Mouse (Mus musculus): ENCODE data around the gene Tjp2.
"Not testable (repeated sequence)": the region's sequence is repeated elsewhere in the genome, so short reads cannot be mapped to it uniquely, and the experiment has no call there.

The Tjp2 gene

GRCm38 (mm10) chr19:24220795-24221445, 3.9 kb downstream of the Tjp2 start:
- no peak for DNase-seq (ENCODE audit: low spot score)

- DNase-seq (ENCODE audit: low spot score), result no peak
Measured at GRCm38 (mm10) chr19:24219011-24219410, 5.8 kb downstream of the Tjp2 start.

- DNase-seq (ENCODE audit: low spot score), result no peak
Measured at GRCm38 (mm10) chr19:24218291-24218690, 6.5 kb downstream of the Tjp2 start.

- DNase-seq (ENCODE audit: low spot score), result no peak
Measured at GRCm38 (mm10) chr19:24217851-24218250, 7.0 kb downstream of the Tjp2 start.

GRCm38 (mm10) chr19:24216771-24217170, 8.1 kb downstream of the Tjp2 start:
- DNase-seq (ENCODE audit: low spot score), result no peak

GRCm38 (mm10) chr19:24214939-24215338, 9.9 kb downstream of the Tjp2 start:
- DNase-seq (ENCODE audit: low spot score), result no peak

GRCm38 (mm10) chr19:24213299-24213698, 11.5 kb downstream of the Tjp2 start:
- no peak for DNase-seq (ENCODE audit: low spot score)

GRCm38 (mm10) chr19:24212552-24213249, 12.1 kb downstream of the Tjp2 start:
- no peak for DNase-seq (ENCODE audit: low spot score)

- no peak for DNase-seq (ENCODE audit: low spot score)
Measured at GRCm38 (mm10) chr19:24211168-24211567, 13.7 kb downstream of the Tjp2 start.

- no peak for DNase-seq (ENCODE audit: low spot score)
Measured at GRCm38 (mm10) chr19:24209516-24209915, 15.3 kb downstream of the Tjp2 start.

- no peak for DNase-seq (ENCODE audit: low spot score)
Measured at GRCm38 (mm10) chr19:24207967-24208366, 16.9 kb downstream of the Tjp2 start.

- no peak for DNase-seq (ENCODE audit: low spot score)
Measured at GRCm38 (mm10) chr19:24205001-24205400, 19.8 kb downstream of the Tjp2 start.

- DNase-seq (ENCODE audit: low spot score), result no peak
Measured at GRCm38 (mm10) chr19:24201848-24202247, 23.0 kb downstream of the Tjp2 start.

- no peak for DNase-seq (ENCODE audit: low spot score)
Measured at GRCm38 (mm10) chr19:24200566-24200965, 24.3 kb downstream of the Tjp2 start.

- DNase-seq (ENCODE audit: low spot score), result no peak
Measured at GRCm38 (mm10) chr19:24198676-24199303, 26.0 kb downstream of the Tjp2 start.

- no peak for DNase-seq (ENCODE audit: low spot score)
Measured at GRCm38 (mm10) chr19:24197338-24197737, 27.5 kb downstream of the Tjp2 start.

GRCm38 (mm10) chr19:24195224-24195623, 29.6 kb downstream of the Tjp2 start:
- DNase-seq (ENCODE audit: low spot score), result no peak

GRCm38 (mm10) chr19:24194216-24194615, 30.6 kb downstream of the Tjp2 start:
- peak; percentile 51 for DNase-seq (ENCODE audit: low spot score)

- DNase-seq (ENCODE audit: low spot score), result no peak
Measured at GRCm38 (mm10) chr19:24192946-24193345, 31.9 kb downstream of the Tjp2 start.

GRCm38 (mm10) chr19:24187791-24188190, 37.0 kb downstream of the Tjp2 start:
- no peak for DNase-seq (ENCODE audit: low spot score)

GRCm38 (mm10) chr19:24187358-24187757, 37.5 kb downstream of the Tjp2 start:
- not testable (repeated sequence) for DNase-seq (ENCODE audit: low spot score)

- no peak for DNase-seq (ENCODE audit: low spot score)
Measured at GRCm38 (mm10) chr19:24183680-24184235, 41.1 kb downstream of the Tjp2 start.

- no peak for DNase-seq (ENCODE audit: low spot score)
Measured at GRCm38 (mm10) chr19:24180415-24180814, 44.4 kb downstream of the Tjp2 start.
